Mouse (Mus musculus) C2C12 (cell line): ENCODE data around the gene Cep41.

Experiments used
- CTCF ChIP-seq: IDR thresholded peaks from one replicate; pipeline ENCODE4 v1.5.1; 2011; ENCODE audit not compliant: control insufficient read depth, insufficient read depth, insufficient read length
- MAX ChIP-seq: IDR thresholded peaks from one replicate; pipeline ENCODE4 v1.6.1; 2011; ENCODE audit warnings: mild to moderate bottlenecking, control low read depth

DNA sequence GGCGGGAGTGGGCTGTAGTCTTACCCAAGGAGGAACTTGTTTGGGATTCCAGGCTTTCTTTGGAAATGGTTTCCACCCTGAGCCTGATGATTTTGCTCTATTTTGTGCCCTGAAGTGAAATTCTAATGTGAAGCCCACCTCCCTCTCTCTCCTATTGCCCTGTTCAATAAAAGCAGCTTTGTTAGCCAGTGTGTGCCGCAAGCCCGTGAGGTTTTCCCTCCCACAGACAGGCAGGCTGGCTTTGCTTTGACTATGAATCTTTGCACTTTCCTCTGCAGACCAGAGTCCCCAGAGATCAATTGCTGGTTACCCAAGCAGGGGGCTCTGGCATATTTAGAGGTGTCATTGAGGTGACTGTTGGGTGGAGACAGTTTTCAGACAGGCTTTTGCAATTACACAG is 49.1 kb downstream of the Cep41 start:
- TF ChIP-seq CTCF: no peak
- no peak for TF ChIP-seq MAX
